Comparison of ENCODE assay signal across 7 mouse cellular contexts in the genomic region with DNA sequence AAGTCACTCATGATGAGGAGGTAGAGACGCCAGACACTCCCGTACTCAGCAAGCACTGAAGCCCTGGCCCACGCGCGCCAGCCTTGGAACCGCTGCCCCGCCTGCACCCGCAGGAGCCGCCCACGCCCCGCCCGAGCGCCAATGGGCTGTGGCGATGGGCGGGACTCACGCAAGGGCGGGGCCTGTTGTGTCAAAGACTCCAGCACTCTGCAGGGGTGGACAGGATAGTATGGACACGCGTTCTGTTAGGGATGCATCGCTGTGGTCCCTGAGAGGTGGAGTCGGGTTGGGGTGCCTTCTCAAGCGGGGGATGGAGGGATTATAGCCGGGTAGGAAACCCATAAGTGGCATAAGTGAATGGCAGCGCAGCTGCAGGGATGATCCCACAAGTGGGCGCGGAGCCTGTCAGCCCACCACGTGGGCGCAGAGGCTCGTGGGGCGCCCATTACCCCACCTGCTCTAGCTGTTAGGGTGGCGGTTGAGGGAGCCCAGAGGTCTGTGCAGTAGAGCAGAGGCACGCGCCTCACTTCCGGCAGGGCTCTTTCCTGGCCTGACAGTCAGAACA. TPM values are rescaled to one million over a fixed set of nuclear protein-coding genes. Genes with fewer than 3 reads are reported as not detected.
DNase-seq lines count a peak whose midpoint lies in the region; ATAC-seq lines count a peak whose summit lies in the region.

A gene (minus strand): TSS at position 109 of the 565 bp plus-strand sequence.

- intact Hi-C loops in gastrocnemius, postnatal 36 days (cut with DNase I), result no loop called here
- intact Hi-C loops in left cerebral cortex, postnatal 25 days (cut with DNase I), result no loop called here

- 3% methylated on average over 34 of the region's 34 CpGs for WGBS in intestine, embryonic 15.5 days
- WGBS in midbrain, embryonic 10.5 days, result 2% methylated on average over 34 of the region's 34 CpGs

- peak within 1 kb of the TSS; percentile 60 for H3K4me3 ChIP-seq in intestine, embryonic 15.5 days (replicated peaks)
- H3K4me3 ChIP-seq in midbrain, embryonic 10.5 days, result peak within 1 kb of the TSS; percentile 74

- DNase-seq in adrenal gland, adult 18-20 months (ENCODE audit: low spot score in 2 of 2), result peak; percentile 91 to 93
- peak; percentile 93 for DNase-seq in embryo, embryonic 11 days
- peak; percentile 82 to 90 for DNase-seq in gastrocnemius, postnatal 36 days
- DNase-seq in left cerebral cortex, postnatal 25 days (ENCODE audit: low spot score in 2 of 2), result peak; percentile 96 to 97
- peak; percentile 84 for DNase-seq in midbrain, embryonic 10.5 days (ENCODE audit: low spot score)
- DNase-seq in right cerebral cortex, postnatal 4 days, result peak; percentile 93

- peak within 1 kb of the TSS; percentile 58 for H3K27ac ChIP-seq in intestine, embryonic 15.5 days
- H3K27ac ChIP-seq in midbrain, embryonic 10.5 days (replicated peaks), result peak within 1 kb of the TSS; percentile 28; the same call in 1 of the 2 replicates

- peak within 1 kb of the TSS; percentile 98 for H3K4me2 ChIP-seq in intestine, embryonic 15.5 days (replicated peaks)

- no peaks in the 10 kb centered on the region for H3K27me3 ChIP-seq in intestine, embryonic 15.5 days (replicated peaks)
- H3K27me3 ChIP-seq in midbrain, embryonic 10.5 days (ENCODE audit: low read depth, poor library complexity, severe bottlenecking), result peaks cover 24% of the 10 kb centered on the region

- H3K4me1 ChIP-seq in intestine, embryonic 15.5 days (replicated peaks), result peaks cover 13% of the 10 kb centered on the region
- H3K4me1 ChIP-seq in midbrain, embryonic 10.5 days, result peaks cover 21% of the 10 kb centered on the region

- H3K9me3 ChIP-seq in intestine, embryonic 15.5 days, result no peaks in the 10 kb centered on the region
- no peaks in the 10 kb centered on the region for H3K9me3 ChIP-seq in midbrain, embryonic 10.5 days (replicated peaks)

- peak within 1 kb of the TSS; percentile 62 for H3K9ac ChIP-seq in intestine, embryonic 15.5 days

- ATAC-seq in intestine, embryonic 15.5 days, result peak; percentile 96

- no peaks in the 10 kb centered on the region for H3K36me3 ChIP-seq in intestine, embryonic 15.5 days
- no peaks in the 10 kb centered on the region for H3K36me3 ChIP-seq in midbrain, embryonic 10.5 days

RNA-seq across cellular contexts. Expression of the gene that starts here (rescaled TPM):
- total RNA-seq in adrenal gland, adult 18-20 months (2021), result 100 to 1,000 TPM in 1 of 2 experiments, 10 to 100 TPM in 1; 96.3 to 122 TPM
- total RNA-seq in gastrocnemius, postnatal 36 days (2021), result 1 to 10 TPM; 3.5 to 5.4 TPM
- polyA plus RNA-seq in intestine, embryonic 15.5 days (2015; fragmentation: Nextera tagmentation; extraction: Ambion mirVana), result 98.5 and 102 TPM in 2 replicates
- total RNA-seq in left cerebral cortex, postnatal 25 days (2021), result 100 to 1,000 TPM; 262 to 270 TPM
- 18.0 and 25.3 TPM in 2 replicates for polyA plus RNA-seq in midbrain, embryonic 10.5 days (2016; fragmentation: Nextera tagmentation; extraction: Ambion mirVana)

Comparison
In these comparisons a context has a peak if more than half of its experiments do, and no peak if none do; other contexts are left out.
1. Peak in every context shown above with its lines: DNase-seq, ATAC-seq, H3K4me3 ChIP-seq and H3K27ac ChIP-seq.
2. RNA of the gene that starts here (total RNA-seq): 262 to 270 TPM in left cerebral cortex, postnatal 25 days and 96.3 to 122 TPM in adrenal gland, adult 18-20 months; 3.5 to 5.4 TPM in gastrocnemius, postnatal 36 days; every median in the first group is over 10 times any median in the second.